Mouse (Mus musculus) embryonic fibroblast, embryonic 13.5 days (primary cell): ENCODE measurements around the gene Ephb1.

Source experiments
- CTCF ChIP-seq: IDR thresholded peaks from 2 replicates; pipeline ENCODE4 v1.5.1; 2011; ENCODE audit warnings: mild to moderate bottlenecking, control low read depth, low read length, moderate library complexity, borderline replicate concordance; ENCODE audit not compliant: insufficient read depth
- POLR2A ChIP-seq: IDR thresholded peaks from 2 replicates; pipeline ENCODE4 v1.6.1; 2011; ENCODE audit warnings: low read depth, mild to moderate bottlenecking, control low read depth, low read length, moderate library complexity

GRCm38 (mm10) chr9:102155876-102156275, 198.6 kb downstream of the Ephb1 start:
- no peak for TF ChIP-seq CTCF
- no peak for TF ChIP-seq POLR2A
